Mouse (Mus musculus) forebrain, embryonic 14.5 days (tissue): ENCODE data around the gene BC028528. TPM values are rescaled to one million over a fixed set of nuclear protein-coding genes. Genes with fewer than 3 reads are reported as not detected.

ENCODE experiments used
- ATAC-seq: fragments of 200-750 bp; cut with Nextera tagmentation; 2 replicates; pipeline ENCODE4 v1.8.0; 2017; ENCODE audit warnings: mild to moderate bottlenecking, moderate library complexity
- DNase-seq: peaks from one replicate; pipeline ENCODE4 v3.0.0-alpha.2; 2015; ENCODE audit warnings: low spot score
- H3K27ac ChIP-seq: fragments of 300-500 bp; sonication (generic); 2 replicates; pipeline ENCODE4 v1.5.1; 2014; ENCODE audit warnings: low read depth, mild to moderate bottlenecking, control low read depth, low read length, moderate library complexity
- H3K27me3 ChIP-seq: fragments of 300-500 bp; sonication (generic); replicated peaks from 2 replicates; pipeline ENCODE4 v1.6.1; 2014; ENCODE audit warnings: low read length, control low read depth, mixed read lengths; ENCODE audit not compliant: control insufficient read depth, insufficient read depth
- H3K36me3 ChIP-seq: fragments of 300-500 bp; sonication (generic); 2 replicates; pipeline ENCODE4 v1.6.1; 2014; ENCODE audit warnings: low read length, control low read depth; ENCODE audit not compliant: control insufficient read depth, insufficient read depth
- H3K4me1 ChIP-seq: fragments of 300-500 bp; sonication (generic); 2 replicates; pipeline ENCODE4 v1.6.1; 2014; ENCODE audit warnings: antibody characterized with exemption, low read length, control low read depth; ENCODE audit not compliant: control insufficient read depth, insufficient read depth
- H3K4me2 ChIP-seq: fragments of 300-500 bp; sonication (generic); 2 replicates; pipeline ENCODE4 v1.6.1; 2014; ENCODE audit warnings: mild to moderate bottlenecking, control low read depth, low read length
- H3K4me3 ChIP-seq: fragments of 300-500 bp; sonication (generic); 2 replicates; pipeline ENCODE4 v1.5.1; 2014; ENCODE audit warnings: low read depth, low read length, control low read depth
- H3K9ac ChIP-seq: fragments of 300-500 bp; sonication (generic); 2 replicates; pipeline ENCODE4 v1.6.1; 2014; ENCODE audit warnings: mild to moderate bottlenecking, low read length, control low read depth, moderate library complexity
- H3K9me3 ChIP-seq: fragments of 300-500 bp; sonication (generic); replicated peaks from 2 replicates; pipeline ENCODE4 v1.6.1; 2016; ENCODE audit warnings: low read length, control low read depth, mixed read lengths; ENCODE audit not compliant: control insufficient read depth
- WGBS: fragments of 180-500 bp; shearing (Covaris S2); extraction: QIAGEN DNeasy Blood & Tissue Kit; methylation state at CpG from one replicate; pipeline ENCODE4 v1.1.7; 2014; 5-methylcytosine and 5-hydroxymethylcytosine counted together
- polyA plus RNA-seq: library from polyadenylated mRNA; unstranded; fragments of >200 nt; fragmentation: Nextera tagmentation; extraction: Ambion mirVana; gene quantifications from 2 replicates; pipeline ENCODE4 v1.2.1, GENCODE M21; 2014

The BC028528 gene
- polyA plus RNA-seq, 1 experiment from 2014 or later = 15.4 TPM

GRCm38 (mm10) chr3:95871392-95871867 is 20.4 kb downstream of the BC028528 start, which contains the start of gene Mrps21:
Gene Mrps21 (minus strand): TSS chr3:95871519.
- no peaks in the 10 kb centered on the region for H3K27me3 ChIP-seq
- H3K4me3 ChIP-seq = peak within 1 kb of the TSS; percentile 61
- DNase-seq = peak; percentile 90
- peak; percentile 96 for ATAC-seq
- peak within 1 kb of the TSS; percentile 68 for H3K9ac ChIP-seq
- peaks cover 27% of the 10 kb centered on the region for H3K36me3 ChIP-seq
- peak within 1 kb of the TSS; percentile 65 for H3K27ac ChIP-seq
- H3K4me2 ChIP-seq = peak within 1 kb of the TSS; percentile 86
- H3K4me1 ChIP-seq = peaks cover 8% of the 10 kb centered on the region
- H3K9me3 ChIP-seq = no peaks in the 10 kb centered on the region
- under 1% methylated on average over 33 of the region's 33 CpGs for WGBS

- 8% methylated on average over 15 of the region's 15 CpGs for WGBS
- peaks cover 8% of the 10 kb centered on the region for H3K4me1 ChIP-seq
- H3K27me3 ChIP-seq = no peaks in the 10 kb centered on the region
- H3K36me3 ChIP-seq = peaks cover 30% of the 10 kb centered on the region
- peak overlapping the region; percentile 86 for H3K4me2 ChIP-seq
- ATAC-seq (peak; percentile 40; the same call in 1 of the 2 replicates), DNase-seq (no peak)
- peak overlapping the region; percentile 68 for H3K9ac ChIP-seq
- peak overlapping the region; percentile 61 for H3K4me3 ChIP-seq
- H3K27ac ChIP-seq = peak overlapping the region; percentile 65
- H3K9me3 ChIP-seq = no peaks in the 10 kb centered on the region
Measured at GRCm38 (mm10) chr3:95870976-95871375, 20.8 kb downstream of the BC028528 start.

- Histone ChIP-seq H3K9ac (no peak overlapping the region), H3K4me2 (no peak overlapping the region), H3K27ac (no peak overlapping the region), H3K36me3 (peaks cover 43% of the 10 kb centered on the region), H3K4me1 (peaks cover 8% of the 10 kb centered on the region), H3K27me3 (no peaks in the 10 kb centered on the region), H3K4me3 (no peak overlapping the region), H3K9me3 (no peaks in the 10 kb centered on the region)
- DNase-seq (no peak), ATAC-seq (no peak)
- WGBS = 92% methylated on average over 2 of the region's 2 CpGs
Measured at GRCm38 (mm10) chr3:95867408-95867807, 24.4 kb downstream of the BC028528 start.

GRCm38 (mm10) chr3:95866071-95866470 is 25.7 kb downstream of the BC028528 start:
- Histone ChIP-seq H3K4me1 (peaks cover 5% of the 10 kb centered on the region; the same call in 1 of the 2 replicates), H3K27ac (no peak overlapping the region), H3K4me3 (no peak overlapping the region), H3K27me3 (no peaks in the 10 kb centered on the region), H3K9ac (no peak overlapping the region), H3K36me3 (peaks cover 43% of the 10 kb centered on the region), H3K9me3 (no peaks in the 10 kb centered on the region), H3K4me2 (no peak overlapping the region)
- ATAC-seq (no peak), DNase-seq (no peak)
- 94% methylated on average over 5 of the region's 5 CpGs for WGBS

GRCm38 (mm10) chr3:95865571-95865970 is 26.2 kb downstream of the BC028528 start:
- DNase-seq = no peak
- 93% methylated on average over 20 of the region's 20 CpGs for WGBS
- H3K4me1 ChIP-seq = peaks cover 2% of the 10 kb centered on the region; the same call in 1 of the 2 replicates
- H3K36me3 ChIP-seq = peaks cover 43% of the 10 kb centered on the region
- H3K9ac ChIP-seq = no peak overlapping the region
- no peaks in the 10 kb centered on the region for H3K27me3 ChIP-seq
- H3K4me3 ChIP-seq = no peak overlapping the region
- no peak overlapping the region for H3K4me2 ChIP-seq
- H3K9me3 ChIP-seq = no peaks in the 10 kb centered on the region
- H3K27ac ChIP-seq = no peak overlapping the region
- no peak for ATAC-seq

GRCm38 (mm10) chr3:95865050-95865449 is 26.8 kb downstream of the BC028528 start:
- H3K4me2 ChIP-seq = no peak overlapping the region
- 96% methylated on average over 5 of the region's 5 CpGs for WGBS
- no peak overlapping the region for H3K27ac ChIP-seq
- no peaks in the 10 kb centered on the region for H3K9me3 ChIP-seq
- H3K4me3 ChIP-seq = no peak overlapping the region
- DNase-seq (no peak), ATAC-seq (no peak)
- no peak overlapping the region for H3K9ac ChIP-seq
- peaks cover 43% of the 10 kb centered on the region for H3K36me3 ChIP-seq
- H3K4me1 ChIP-seq = no peaks in the 10 kb centered on the region
- no peaks in the 10 kb centered on the region for H3K27me3 ChIP-seq

- Histone ChIP-seq H3K4me1 (no peaks in the 10 kb centered on the region), H3K9ac (no peak overlapping the region), H3K27me3 (no peaks in the 10 kb centered on the region), H3K36me3 (peaks cover 28% of the 10 kb centered on the region), H3K9me3 (no peaks in the 10 kb centered on the region), H3K27ac (no peak overlapping the region), H3K4me2 (no peak overlapping the region), H3K4me3 (no peak overlapping the region)
- DNase-seq (no peak), ATAC-seq (no peak)
- WGBS = 71% methylated on average over 7 of the region's 7 CpGs
Measured at GRCm38 (mm10) chr3:95863578-95863977, 28.2 kb downstream of the BC028528 start.

GRCm38 (mm10) chr3:95861796-95862195 is 30.0 kb downstream of the BC028528 start:
- WGBS = 31% methylated on average over 2 of the region's 2 CpGs
- peak; percentile 74 for ATAC-seq

GRCm38 (mm10) chr3:95861216-95861615 is 30.6 kb downstream of the BC028528 start:
- Histone ChIP-seq H3K27me3 (no peaks in the 10 kb centered on the region), H3K27ac (no peak overlapping the region), H3K4me1 (no peaks in the 10 kb centered on the region), H3K9ac (no peak overlapping the region), H3K36me3 (peaks cover 16% of the 10 kb centered on the region), H3K4me3 (no peak overlapping the region), H3K4me2 (no peak overlapping the region), H3K9me3 (no peaks in the 10 kb centered on the region)
- DNase-seq = no peak
- WGBS = 73% methylated on average over 10 of the region's 10 CpGs
- ATAC-seq = no peak

More at GRCm38 (mm10) chr3:95861796-95862195, 30.0 kb downstream of the BC028528 start:
- Histone ChIP-seq H3K4me1 (no peaks in the 10 kb centered on the region), H3K9ac (no peak overlapping the region), H3K9me3 (no peaks in the 10 kb centered on the region), H3K4me2 (no peak overlapping the region), H3K27ac (no peak overlapping the region), H3K4me3 (no peak overlapping the region), H3K27me3 (no peaks in the 10 kb centered on the region), H3K36me3 (peaks cover 16% of the 10 kb centered on the region)
- DNase-seq = peak; percentile 87
